10 mouse cellular contexts compared by ENCODE assay signal in genomic region chr1:150759476-150760079, GRCm38 (mm10).
A peak's percentile ranks its signal among the peaks of the same experiment; 100 is the strongest.
DNase-seq lines count a peak whose midpoint lies in the region; ATAC-seq and TF ChIP-seq lines count a peak whose summit lies in the region.
"Had no signal": no experiment of that assay in that cellular context is flagged by ENCODE, and none has a peak within 500 bp of the region (broad histone marks: within the 10 kb centered on the region; RNA-seq: fewer than 3 reads in every experiment).

No protein-coding gene starts in this region.

- peak; percentile 86 for ATAC-seq in heart, embryonic 12.5 days (ENCODE audit: insufficient number of reproducible peaks, low FRiP score)
- ATAC-seq in liver, postnatal 0 days = peak; percentile 45

- 0 out of 2 replicates have a peak, but pooled peaks have one; percentile 16 for TF ChIP-seq EP300 in liver, postnatal 0 days (IDR thresholded peaks at IDR 0.05; ENCODE audit: low read depth)

- WGBS in heart, embryonic 12.5 days = 20% methylated on average over 2 of the region's 2 CpGs
- 10% methylated on average over 2 of the region's 2 CpGs for WGBS in liver, postnatal 0 days (ENCODE audit: insufficient replicate concordance)
- 76% methylated on average over 2 of the region's 2 CpGs for WGBS in midbrain, embryonic 10.5 days

- H3K4me2 ChIP-seq in heart, embryonic 12.5 days = no peak overlapping the region
- H3K4me2 ChIP-seq in liver, postnatal 0 days (ENCODE audit: low read depth, low read length) = no peak overlapping the region
- H3K4me2 ChIP-seq: limb, embryonic 15.5 days had no signal

- H3K9me3 ChIP-seq in heart, embryonic 12.5 days (replicated peaks) = no peaks in the 10 kb centered on the region
- H3K9me3 ChIP-seq in liver, postnatal 0 days (ENCODE audit: low read length) = no peaks in the 10 kb centered on the region
- H3K9me3 ChIP-seq in midbrain, embryonic 10.5 days (replicated peaks) = no peaks in the 10 kb centered on the region
- H3K9me3 ChIP-seq: limb, embryonic 15.5 days had no signal

- H3K27ac ChIP-seq in heart, embryonic 12.5 days (ENCODE audit: poor library complexity, severe bottlenecking) = peak overlapping the region; percentile 54
- no peak overlapping the region for H3K27ac ChIP-seq in liver, postnatal 0 days (ENCODE audit: low read depth)
- no peak overlapping the region for H3K27ac ChIP-seq in midbrain, embryonic 10.5 days (replicated peaks)
- H3K27ac ChIP-seq: limb, embryonic 15.5 days had no signal

- no peaks in the 10 kb centered on the region for H3K27me3 ChIP-seq in heart, embryonic 12.5 days (replicated peaks)
- H3K27me3 ChIP-seq in liver, postnatal 0 days (ENCODE audit: insufficient read depth, low read length) = no peaks in the 10 kb centered on the region
- H3K27me3 ChIP-seq in midbrain, embryonic 10.5 days (ENCODE audit: low read depth, poor library complexity, severe bottlenecking) = no peaks in the 10 kb centered on the region
- H3K27me3 ChIP-seq: limb, embryonic 15.5 days had no signal

- peaks cover 9% of the 10 kb centered on the region for H3K4me1 ChIP-seq in heart, embryonic 12.5 days (replicated peaks)
- H3K4me1 ChIP-seq in liver, postnatal 0 days (ENCODE audit: insufficient read depth) = no peaks in the 10 kb centered on the region; the same call in 1 of the 2 replicates
- no peaks in the 10 kb centered on the region for H3K4me1 ChIP-seq in midbrain, embryonic 10.5 days
- H3K4me1 ChIP-seq: limb, embryonic 15.5 days had no signal

- DNase-seq in adrenal gland, postnatal 10 days = peak; percentile 23
- DNase-seq in adrenal gland, adult 8-10 months = no peak
- peak; percentile 11 for DNase-seq in 3T3-L1 (ENCODE audit: low read depth, low spot score)
- DNase-seq in liver, postnatal 0 days = peak; percentile 31
- DNase-seq in cerebellum, adult 18-20 months = no peak
- no peak for DNase-seq in left cerebral cortex, postnatal 36 days (ENCODE audit: low spot score in 2 of 2)
- DNase-seq in midbrain, embryonic 10.5 days (ENCODE audit: low spot score) = no peak
- DNase-seq: right cerebral cortex, postnatal 25 days had no signal

- no peak overlapping the region for H3K9ac ChIP-seq in heart, embryonic 12.5 days
- H3K9ac ChIP-seq in liver, postnatal 0 days (replicated peaks) = no peak overlapping the region
- H3K9ac ChIP-seq: limb, embryonic 15.5 days had no signal

- TF ChIP-seq CTCF in liver, postnatal 0 days (IDR thresholded peaks at IDR 0.05; ENCODE audit: low read depth) = no peak

- intact Hi-C loops in left cerebral cortex, postnatal 36 days (cut with DNase I) = no loop called here

- H3K4me3 ChIP-seq in heart, embryonic 12.5 days = no peak overlapping the region
- no peak overlapping the region for H3K4me3 ChIP-seq in liver, postnatal 0 days (ENCODE audit: low read depth, low read length)
- no peak overlapping the region for H3K4me3 ChIP-seq in midbrain, embryonic 10.5 days
- H3K4me3 ChIP-seq: limb, embryonic 15.5 days had no signal

- H3K36me3 ChIP-seq in heart, embryonic 12.5 days = peaks cover 26% of the 10 kb centered on the region
- no peaks in the 10 kb centered on the region for H3K36me3 ChIP-seq in liver, postnatal 0 days (replicated peaks; ENCODE audit: insufficient read depth, low read length)
- H3K36me3 ChIP-seq in midbrain, embryonic 10.5 days = no peaks in the 10 kb centered on the region
- H3K36me3 ChIP-seq: limb, embryonic 15.5 days had no signal

Comparison
In these comparisons a context has a peak if more than half of its experiments do, and no peak if none do; other contexts are left out.
1. DNase-seq: peak in adrenal gland, postnatal 10 days (single experiment), 3T3-L1 (single experiment) and liver, postnatal 0 days (single experiment); none in adrenal gland, adult 8-10 months (single experiment), cerebellum, adult 18-20 months (0 of 2), left cerebral cortex, postnatal 36 days (0 of 2) and midbrain, embryonic 10.5 days (single experiment).